Mouse (Mus musculus): ENCODE measurements around the gene Abhd14a.

Gene Abhd14a

DNA sequence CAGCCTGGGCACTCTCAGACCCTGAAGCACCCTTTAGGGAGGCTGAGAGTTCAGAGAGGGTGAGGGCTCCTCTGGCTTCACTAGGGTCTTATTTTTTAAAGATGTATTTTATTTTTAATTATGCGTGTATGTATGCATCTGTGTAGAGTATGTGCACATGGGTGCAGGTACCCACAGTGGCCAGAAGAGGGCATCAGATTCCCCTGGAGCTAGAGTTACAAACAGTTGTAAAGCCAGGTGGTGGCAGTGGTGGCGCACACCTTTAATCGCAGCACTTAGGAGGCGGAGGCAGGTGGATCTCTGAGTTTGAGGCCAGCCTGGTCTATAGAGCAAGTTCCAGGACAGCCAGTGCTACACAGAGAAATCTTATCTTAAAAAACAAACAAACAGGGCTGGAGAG, 38.4 kb downstream of the Abhd14a start:
- DNase-seq, result no peak

DNA sequence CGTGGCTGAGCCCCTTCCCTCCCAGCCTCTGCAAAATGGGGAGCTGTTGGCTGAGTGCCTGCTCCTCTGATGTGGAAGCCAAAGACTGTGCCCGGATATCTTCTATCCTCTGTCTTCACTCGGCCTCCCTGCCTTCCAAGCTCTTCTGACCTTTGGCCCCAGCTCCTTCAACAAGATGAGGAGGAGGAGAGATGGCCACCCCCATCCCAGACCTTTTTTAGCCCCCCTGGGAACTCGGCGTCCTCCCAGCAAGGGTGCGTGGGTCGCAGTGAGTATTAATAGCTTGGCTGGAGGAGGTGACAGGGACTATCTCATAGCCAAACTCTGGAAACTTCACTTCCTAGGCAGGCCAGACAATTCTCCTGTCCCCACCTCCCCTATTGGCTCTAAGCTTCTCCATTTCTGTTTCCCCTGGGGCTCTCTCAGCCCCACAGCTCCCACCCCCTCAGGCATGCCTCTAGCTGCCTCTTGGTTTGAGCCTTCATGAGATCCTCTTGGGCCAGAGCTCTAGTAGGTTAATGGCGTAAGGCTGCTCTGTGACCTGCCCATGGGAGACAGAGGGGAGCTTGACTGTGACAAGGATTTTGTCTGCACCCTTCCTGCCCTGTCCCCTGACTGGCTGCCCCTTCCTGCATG, 40.9 kb downstream of the Abhd14a start:
- no peak for DNase-seq

DNA sequence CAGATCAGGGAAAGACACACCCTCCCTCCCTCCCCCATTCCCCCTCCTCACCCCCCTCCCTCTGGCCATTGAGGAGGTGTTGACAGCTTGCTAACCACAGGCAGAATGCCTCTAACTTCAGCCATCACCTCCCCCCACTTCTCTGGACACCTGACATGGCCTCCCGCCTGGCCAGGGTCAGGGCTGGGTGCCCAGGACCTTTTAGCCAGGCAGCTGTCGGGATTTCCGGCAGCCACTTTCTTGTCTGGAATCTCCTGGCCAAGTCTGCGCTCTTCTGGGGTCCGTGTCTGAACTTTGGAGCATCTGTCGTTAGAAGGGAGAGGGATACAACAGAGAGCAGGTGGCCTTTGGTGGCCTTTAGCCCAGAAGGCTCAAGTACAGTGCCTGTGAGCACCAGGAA, 42.2 kb downstream of the Abhd14a start:
- no peak for DNase-seq

DNA sequence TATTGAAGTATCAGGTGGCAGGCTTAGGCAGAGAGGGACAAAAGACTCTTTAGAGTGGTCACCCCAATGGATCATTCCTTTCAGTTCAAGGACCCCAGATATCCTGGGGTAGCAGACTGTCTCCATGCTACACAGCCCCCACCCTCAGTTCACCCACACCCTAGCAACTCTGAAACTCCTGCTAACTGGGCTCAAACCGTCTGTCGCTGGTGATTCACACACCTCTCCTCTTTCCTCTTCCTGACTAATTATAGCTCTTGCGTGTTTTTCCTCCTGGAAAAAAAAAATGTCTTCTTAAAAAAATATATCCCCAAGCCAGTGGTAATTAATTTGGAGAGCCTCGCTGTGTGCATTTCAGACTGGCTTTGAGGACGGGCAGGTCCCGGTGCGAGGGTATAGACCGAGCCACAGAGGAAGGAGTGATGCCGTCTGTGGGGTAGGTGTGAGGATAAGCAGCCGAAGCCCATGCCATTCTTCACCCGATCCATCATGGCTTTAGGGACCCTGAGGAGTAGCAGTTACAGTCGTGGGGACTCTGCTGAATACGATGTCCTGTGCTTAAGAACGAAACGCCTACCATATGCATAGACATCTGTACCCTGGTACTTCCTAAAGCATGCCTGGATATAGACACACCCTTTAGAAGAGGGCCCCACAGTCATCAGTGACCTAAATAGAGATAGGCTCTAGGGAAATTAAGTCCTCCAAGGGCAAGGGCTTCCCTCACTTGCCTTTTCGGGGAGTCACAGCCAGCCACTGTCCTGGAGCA, 44.7 kb downstream of the Abhd14a start:
- no peak for DNase-seq

DNA sequence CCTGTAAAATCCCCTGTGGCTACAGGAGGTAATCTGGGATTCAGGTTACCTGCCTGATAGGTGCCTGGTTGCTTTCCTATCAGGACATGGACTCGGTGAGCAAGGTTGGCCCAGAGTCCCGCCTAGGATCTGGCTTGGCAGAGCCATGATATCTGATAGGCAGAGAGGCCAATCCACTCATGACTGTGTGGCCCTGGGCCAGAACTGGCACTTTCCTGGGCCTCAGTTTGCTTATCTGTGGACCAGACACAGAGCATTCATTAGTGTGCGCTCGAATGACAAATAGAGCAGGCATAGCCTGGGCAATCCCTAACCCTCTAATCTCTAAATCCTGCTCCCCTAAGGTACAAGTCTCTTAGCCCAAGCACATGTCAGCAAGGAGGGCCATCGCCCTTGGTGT, 45.3 kb downstream of the Abhd14a start:
- DNase-seq, result no peak

DNA sequence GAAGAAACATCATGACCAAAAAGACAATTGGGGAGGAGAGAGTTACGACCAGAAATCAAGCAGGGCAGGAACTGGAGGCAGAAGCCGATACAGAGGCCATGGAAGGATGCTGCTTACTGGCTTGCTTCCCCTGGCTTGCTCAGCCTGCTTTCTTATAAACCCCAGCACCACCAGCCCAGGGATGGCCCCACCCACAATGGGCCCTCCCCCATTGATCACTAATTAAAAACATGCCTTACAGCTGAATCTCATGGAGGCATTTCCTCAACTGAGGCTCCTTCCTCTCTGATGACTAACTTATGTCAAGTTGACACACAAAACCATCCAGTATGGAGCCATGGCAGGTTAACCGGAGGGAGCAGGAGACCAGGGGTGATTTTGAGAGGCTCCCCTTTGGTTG, 47.7 kb downstream of the Abhd14a start:
- no peak for DNase-seq

DNA sequence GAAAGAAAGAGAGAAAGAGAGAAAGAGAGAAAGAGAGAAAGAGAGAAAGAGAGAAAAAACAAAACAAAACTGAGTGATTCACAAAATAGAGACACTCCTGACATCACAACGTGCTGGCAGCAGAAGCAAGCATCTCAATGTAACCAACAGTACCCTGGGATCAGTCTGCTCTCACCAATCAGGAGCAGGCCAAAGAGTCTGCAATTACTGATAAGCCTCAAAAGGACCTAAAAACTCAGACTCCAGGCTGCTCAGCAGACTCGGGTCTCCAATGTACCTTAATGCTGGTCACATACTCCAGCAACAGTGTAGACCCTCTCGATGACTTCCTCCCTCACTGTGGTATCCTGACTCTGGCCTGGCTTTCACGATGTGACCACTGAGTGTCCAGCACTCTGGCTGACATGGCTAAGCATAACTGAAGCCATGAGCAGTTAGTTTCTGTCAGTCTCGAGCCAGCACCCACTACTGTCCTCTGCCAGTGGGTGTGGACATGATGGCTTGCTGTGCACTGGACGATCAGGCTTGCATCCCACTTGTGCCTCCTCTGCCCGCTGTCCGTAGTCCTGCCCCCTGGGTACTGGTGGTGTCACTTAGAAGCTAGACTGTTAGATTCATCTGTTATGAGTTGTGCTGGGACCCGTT, 48.7 kb downstream of the Abhd14a start:
- no peak for DNase-seq

DNA sequence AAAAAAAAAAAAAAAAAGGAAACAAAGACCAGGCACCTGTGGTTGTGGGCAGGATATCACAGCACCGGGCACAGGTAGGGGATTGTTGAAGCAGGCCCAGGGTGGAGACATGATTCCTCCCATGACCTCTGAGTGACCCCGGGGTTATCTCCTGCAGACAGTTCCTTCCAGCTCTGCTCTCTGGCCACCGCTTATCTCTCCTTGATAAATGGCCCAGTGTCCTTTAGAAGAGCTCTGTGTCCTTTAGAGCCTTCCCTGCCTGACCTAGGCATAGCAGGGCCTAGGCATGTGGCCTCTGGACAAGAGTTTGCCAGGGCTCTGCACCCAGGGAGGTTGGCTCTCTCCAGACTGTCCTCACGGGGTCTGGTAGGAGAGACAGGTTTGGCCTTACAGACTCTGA, 49.7 kb downstream of the Abhd14a start:
- DNase-seq, result no peak

DNA sequence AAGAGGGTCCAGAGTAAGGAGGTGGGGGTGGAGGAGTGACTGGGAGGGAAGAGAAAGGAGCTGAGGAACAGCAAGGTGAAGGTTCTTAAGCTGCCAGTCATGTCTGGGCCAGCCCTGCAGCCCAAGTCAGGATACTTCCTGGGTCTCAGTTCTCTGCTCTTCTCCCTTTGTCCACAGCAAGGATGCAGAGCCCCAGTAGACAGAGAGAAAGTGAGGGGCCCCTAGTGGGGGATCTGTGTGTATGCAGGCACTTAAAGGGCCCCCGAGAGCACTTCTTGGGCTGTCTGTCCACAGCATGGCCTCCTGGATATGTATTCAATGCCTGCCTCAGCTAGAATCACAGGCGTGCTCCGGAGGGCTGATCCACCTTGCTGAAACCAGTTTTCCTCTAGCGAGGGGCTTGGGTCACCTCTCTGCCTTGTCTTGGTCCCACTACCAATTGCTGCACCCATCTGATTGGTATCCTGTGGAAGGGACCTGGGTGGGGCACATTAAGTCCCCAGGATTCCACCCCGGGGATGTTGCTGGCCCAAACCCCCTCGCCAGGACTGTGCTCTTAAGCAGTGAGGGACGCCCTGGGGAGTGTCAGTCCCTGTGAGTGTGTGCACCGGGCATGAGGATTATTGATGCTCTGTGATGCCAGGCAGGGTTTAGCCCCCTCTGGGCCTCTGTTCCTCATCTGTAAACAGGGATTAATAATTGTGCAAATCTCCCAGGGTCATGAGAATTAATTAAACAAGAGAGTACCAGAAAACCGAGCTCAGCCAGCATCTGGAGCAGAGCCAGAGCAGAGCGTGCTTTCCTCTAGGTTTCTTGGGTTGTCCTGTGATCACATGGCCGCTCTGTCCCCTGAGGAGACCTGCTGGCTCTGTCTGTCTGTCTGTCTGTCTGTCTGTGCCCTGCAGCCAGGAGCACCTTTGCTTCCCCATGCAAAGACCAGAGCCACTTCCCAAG, 52.6 kb downstream of the Abhd14a start:
- DNase-seq, result peak; percentile 61

DNA sequence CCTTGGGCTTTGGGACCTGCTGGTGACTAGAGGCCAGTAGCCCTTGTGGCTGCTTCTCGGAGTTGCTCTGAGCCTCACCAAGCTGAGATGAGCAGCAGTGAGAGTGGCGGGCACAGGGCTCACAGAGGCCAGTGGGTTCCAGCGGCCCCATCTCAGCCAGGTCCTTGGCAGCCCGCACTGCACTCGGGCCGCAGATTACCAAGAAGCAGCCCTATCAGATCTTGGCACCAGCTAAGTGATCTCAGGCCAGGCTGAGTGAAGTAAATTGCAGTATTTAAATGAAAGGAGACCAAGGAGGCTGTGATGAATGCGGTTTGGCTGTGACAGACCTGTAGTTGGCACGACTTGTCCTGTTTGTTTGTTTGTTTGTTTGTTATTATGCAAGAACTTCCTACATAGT, 53.9 kb downstream of the Abhd14a start:
- DNase-seq, result no peak

DNA sequence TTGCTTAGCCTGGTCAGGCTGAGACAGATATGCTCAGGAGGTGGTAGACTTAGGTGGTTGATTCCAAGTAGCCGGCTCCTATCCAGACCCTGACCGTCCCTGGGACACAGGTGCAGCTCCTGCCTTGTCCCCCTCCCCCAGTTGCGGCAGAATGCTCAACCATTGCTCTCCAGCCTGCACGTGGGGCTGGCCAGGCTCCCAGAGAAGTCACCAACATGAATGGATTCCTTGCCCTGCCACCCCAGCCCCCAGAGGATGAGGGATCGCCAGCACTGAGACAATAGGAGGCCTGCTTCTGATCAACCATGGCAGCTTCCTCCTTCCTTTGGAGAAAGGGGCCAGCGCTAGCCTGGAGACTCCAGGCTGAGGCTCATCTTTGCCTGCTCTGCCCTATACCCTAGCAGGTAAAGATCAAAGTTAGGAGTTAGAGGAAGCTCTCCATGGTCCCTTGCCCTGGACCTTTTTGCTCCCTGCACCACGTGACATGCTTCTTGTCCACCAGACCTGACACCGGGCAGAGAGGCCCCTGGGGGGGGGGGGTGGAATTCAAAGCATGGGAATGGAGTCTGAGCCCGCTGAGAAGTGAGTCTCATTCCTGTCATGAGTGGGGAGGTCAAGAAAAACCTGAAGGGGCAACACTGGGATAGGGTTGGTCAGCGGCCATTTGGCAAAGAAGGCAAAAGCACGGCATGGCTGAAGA, 54.5 kb downstream of the Abhd14a start:
- DNase-seq, result no peak
